15 mouse cellular contexts compared by ENCODE assay signal in genomic region chr17:79887926-79888325, GRCm38 (mm10).
"Had no signal": no experiment of that assay in that cellular context is flagged by ENCODE, and none has a peak within 500 bp of the region (broad histone marks: within the 10 kb centered on the region; RNA-seq: fewer than 3 reads in every experiment).

No protein-coding gene starts in this region.

- H3K4me3 ChIP-seq: lung, embryonic 15.5 days; megakaryocyte, embryonic 14.5 days; midbrain, embryonic 12.5 days; midbrain, embryonic 15.5 days; neural tube, embryonic 12.5 days had no signal

- ATAC-seq: lung, postnatal 0 days; midbrain, embryonic 15.5 days had no signal

- H3K4me2 ChIP-seq: lung, embryonic 15.5 days; midbrain, embryonic 12.5 days; midbrain, embryonic 15.5 days; neural tube, embryonic 12.5 days had no signal

- H3K4me1 ChIP-seq: midbrain, embryonic 12.5 days had no signal

- DNase-seq: lung, adult 2 months; lung, postnatal 14 days; lung, postnatal 36 days; right cerebral cortex, postnatal 14 days; thymus, adult 2 months; thymus, postnatal 25 days; thymus, postnatal 4 days had no signal

- H3K36me3 ChIP-seq: lung, embryonic 15.5 days; midbrain, embryonic 12.5 days; midbrain, embryonic 15.5 days; neural tube, embryonic 12.5 days had no signal

- H3K9ac ChIP-seq: liver, embryonic 14.5 days; lung, embryonic 15.5 days; midbrain, embryonic 12.5 days; midbrain, embryonic 15.5 days; neural tube, embryonic 12.5 days had no signal

- H3K27ac ChIP-seq: liver, embryonic 14.5 days; lung, embryonic 15.5 days; macrophage; midbrain, embryonic 12.5 days; midbrain, embryonic 15.5 days; neural tube, embryonic 12.5 days had no signal

- H3K27me3 ChIP-seq: lung, embryonic 15.5 days; megakaryocyte, embryonic 14.5 days; midbrain, embryonic 12.5 days; midbrain, embryonic 15.5 days; neural tube, embryonic 12.5 days had no signal

- H3K9me3 ChIP-seq: lung, embryonic 15.5 days; megakaryocyte, embryonic 14.5 days; midbrain, embryonic 12.5 days; midbrain, embryonic 15.5 days; neural tube, embryonic 12.5 days had no signal
